Mouse (Mus musculus) bone marrow macrophage, adult 2 months (primary cell): ENCODE measurements at regions not wholly inside any gene's neighbourhood (a gene's known extent, or its start where the extent isn't known, plus 50 kb on each side); places are given as distances from the start of the nearest gene placed in this dataset.

Experiments
- H3K27ac ChIP-seq: 2 replicates; pipeline ENCODE4 v1.5.1; 2012; ENCODE audit warnings: low read depth, low read length; ENCODE audit not compliant: insufficient read depth
- H3K4me1 ChIP-seq: 2 replicates; pipeline ENCODE4 v1.6.1; 2012; ENCODE audit warnings: low read length; ENCODE audit not compliant: control insufficient read depth, insufficient read depth
- H3K4me3 ChIP-seq: 2 replicates; pipeline ENCODE4 v1.5.1; 2012; ENCODE audit warnings: mild to moderate bottlenecking, low read length, moderate library complexity; ENCODE audit not compliant: insufficient read depth
- CTCF ChIP-seq: IDR thresholded peaks from 2 replicates; pipeline ENCODE4 v1.5.1; 2012; ENCODE audit warnings: low read depth, mild to moderate bottlenecking, low read length, moderate library complexity
- POLR2A ChIP-seq: IDR thresholded peaks from 2 replicates; pipeline ENCODE4 v1.6.1; 2012; ENCODE audit warnings: mild to moderate bottlenecking, low read depth, low read length, borderline replicate concordance

DNA sequence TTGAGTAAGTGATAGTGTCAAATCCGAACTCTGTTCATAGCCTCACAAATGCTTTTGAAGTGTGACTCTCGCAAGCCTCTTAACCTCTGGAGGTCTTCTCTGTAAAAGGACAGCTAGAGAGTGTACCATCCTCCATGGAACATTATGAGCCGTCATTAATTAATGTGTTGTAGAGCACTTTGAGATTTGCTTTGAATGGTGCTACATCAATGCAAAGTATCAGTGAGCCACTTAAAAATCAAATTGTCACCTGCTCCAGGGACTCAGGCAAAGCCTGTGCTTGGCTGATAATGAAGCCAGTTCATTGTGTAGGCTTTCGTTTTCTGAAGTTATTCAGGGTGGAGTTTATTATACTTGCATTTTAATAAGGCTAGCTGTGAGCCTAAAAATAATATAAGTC, 801.8 kb upstream of the B3galt2 start:
- Histone ChIP-seq H3K4me3 (no peak overlapping the region), H3K27ac (no peak overlapping the region), H3K4me1 (no peaks in the 10 kb centered on the region)
- TF ChIP-seq POLR2A (no peak), CTCF (no peak)

DNA sequence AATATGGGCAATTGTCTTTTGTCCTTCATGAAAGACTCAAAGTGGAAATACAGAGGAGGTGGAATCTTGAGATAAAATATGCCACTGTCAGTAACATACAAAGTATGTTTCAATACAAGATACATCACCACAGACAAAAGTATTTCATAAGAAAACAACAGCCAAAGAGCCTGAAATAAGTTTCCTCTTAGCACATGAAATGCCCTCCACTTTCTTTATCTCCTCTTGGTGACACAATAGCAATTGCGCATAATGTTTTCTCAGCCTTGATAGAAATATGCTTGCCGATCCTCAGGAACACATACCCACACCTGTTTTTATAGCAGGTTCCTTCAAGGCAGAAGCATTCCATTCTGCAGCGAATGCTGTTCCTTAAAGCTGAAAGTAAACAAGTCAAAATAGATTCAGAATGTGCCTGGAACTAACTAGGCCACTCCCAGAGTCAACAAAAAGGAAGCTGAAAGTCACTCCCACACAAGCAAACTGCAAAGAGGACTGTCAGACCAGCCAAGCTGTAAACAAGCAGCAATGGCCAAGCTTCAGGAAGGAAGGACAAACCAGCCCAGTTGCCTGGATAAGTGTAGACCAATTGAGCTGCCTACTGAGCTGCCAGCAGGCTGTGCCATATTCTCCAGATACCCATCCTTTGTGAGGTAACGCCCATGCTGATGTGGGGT, 773.3 kb upstream of the B3galt2 start:
- Histone ChIP-seq H3K4me1 (0 out of 2 replicates have a peak, but pooled peaks cover 2% of the 10 kb centered on the region), H3K4me3 (no peak overlapping the region), H3K27ac (no peak overlapping the region)
- no peak for TF ChIP-seq POLR2A
- TF ChIP-seq CTCF = no peak

DNA sequence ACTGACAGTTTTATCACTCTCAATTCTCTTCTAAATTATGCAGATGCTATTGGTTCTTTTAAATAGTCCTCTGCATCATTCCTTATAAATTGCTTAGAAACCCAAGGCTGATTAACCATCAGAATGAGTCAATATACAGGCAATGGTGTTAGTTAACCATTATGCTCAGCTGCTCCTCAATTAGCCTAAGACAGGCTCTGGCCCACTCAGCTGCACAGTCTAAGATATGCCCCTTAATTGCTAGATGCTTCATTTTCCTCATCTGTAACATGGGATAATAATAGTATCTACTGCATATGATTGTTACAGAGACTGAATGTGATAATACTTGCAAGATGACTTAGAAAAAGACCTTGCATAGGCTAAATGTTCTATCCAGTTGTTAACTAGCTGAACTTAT, 748.6 kb upstream of the B3galt2 start:
- no peak for TF ChIP-seq CTCF
- no peak for TF ChIP-seq POLR2A
- H3K4me1 ChIP-seq = peaks cover 4% of the 10 kb centered on the region
- no peak overlapping the region for H3K4me3 ChIP-seq
- H3K27ac ChIP-seq = no peak overlapping the region

DNA sequence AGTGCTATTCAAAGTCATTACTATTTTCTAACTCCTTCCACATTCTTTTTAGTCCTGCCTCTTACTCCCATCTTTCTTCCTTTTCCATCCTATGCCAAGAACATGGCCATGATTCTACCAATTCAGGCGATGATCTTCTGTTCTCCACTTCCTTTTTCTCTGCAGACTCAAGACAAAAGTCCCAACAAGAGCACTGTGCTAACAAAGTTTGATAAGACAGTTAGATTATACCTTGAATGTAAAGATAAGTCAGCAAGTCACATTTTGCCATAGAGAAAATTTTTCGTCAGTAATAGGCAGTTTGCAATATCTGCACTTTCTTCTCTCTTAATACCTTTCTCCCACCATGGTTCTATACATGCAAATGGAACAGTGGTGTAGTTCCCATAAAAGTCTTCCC, 747.3 kb upstream of the B3galt2 start:
- no peak for TF ChIP-seq POLR2A
- TF ChIP-seq CTCF = no peak
- H3K4me3 ChIP-seq = no peak overlapping the region

DNA sequence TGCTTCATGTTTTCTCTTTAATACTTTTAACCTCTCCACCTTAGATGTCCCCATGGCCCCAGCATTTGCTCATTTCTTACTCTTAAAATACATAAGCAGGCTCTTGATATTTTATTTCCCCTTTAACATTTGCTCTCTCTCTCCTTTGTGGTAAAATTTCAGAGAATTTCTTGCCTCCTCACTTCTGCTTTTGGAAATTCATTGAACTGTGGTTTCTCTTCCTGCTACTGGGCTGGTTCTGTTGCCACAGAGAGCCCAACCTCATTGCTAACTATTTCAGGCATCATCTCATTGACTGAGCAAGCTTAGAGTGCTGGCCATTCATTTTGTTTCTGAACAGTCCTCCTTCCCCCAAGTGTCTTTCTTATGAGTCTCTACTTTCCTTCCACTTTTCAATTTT, 746.3 kb upstream of the B3galt2 start:
- TF ChIP-seq CTCF (no peak), POLR2A (no peak)
- Histone ChIP-seq H3K4me3 (no peak overlapping the region), H3K4me1 (peaks cover 4% of the 10 kb centered on the region), H3K27ac (0 out of 2 replicates have a peak overlapping the region, but pooled peaks have one; percentile 12)

More for the DNA sequence above, 747.3 kb upstream of the B3galt2 start:
- no peak overlapping the region for H3K27ac ChIP-seq
- peaks cover 4% of the 10 kb centered on the region for H3K4me1 ChIP-seq

DNA sequence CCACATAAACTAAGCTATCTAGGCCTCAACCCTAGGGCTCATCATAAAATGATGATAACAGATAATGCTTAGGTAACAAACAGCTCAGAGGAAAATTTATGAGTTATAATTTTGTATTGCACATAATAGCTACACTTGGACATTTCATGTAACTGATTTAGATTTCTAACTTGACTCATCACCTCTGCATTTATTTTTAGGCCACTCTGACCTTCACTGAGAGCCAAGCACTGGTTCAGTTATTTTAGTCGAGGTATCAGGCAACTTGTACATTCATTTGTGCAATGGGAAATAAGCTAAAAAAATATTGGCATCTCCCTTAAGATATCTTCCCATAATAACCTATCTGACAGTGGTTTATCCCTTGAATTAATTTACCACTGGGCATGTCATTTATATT, 745.4 kb upstream of the B3galt2 start:
- H3K4me1 ChIP-seq = peaks cover 4% of the 10 kb centered on the region
- TF ChIP-seq CTCF = no peak
- no peak for TF ChIP-seq POLR2A
- no peak overlapping the region for H3K4me3 ChIP-seq
- no peak overlapping the region for H3K27ac ChIP-seq

DNA sequence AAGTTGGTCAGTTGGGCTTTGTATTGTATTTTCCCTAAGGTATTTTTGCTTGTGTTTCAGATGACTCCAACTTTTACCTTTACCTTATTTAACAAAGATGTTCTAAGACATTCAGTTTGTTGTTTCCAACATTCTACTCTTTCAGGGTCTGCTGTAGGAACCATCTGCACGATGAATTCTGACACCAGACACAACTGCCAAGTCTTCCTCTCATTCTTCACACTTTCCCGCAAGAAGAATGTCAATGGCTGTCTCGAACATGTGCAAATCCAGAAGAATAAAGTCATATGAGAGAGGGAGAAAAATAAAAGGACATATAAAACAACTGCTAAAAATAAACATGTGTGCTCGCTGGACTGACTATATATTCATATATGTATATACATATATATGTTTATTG, 730.6 kb upstream of the B3galt2 start:
- Histone ChIP-seq H3K4me1 (no peaks in the 10 kb centered on the region), H3K27ac (no peak overlapping the region), H3K4me3 (no peak overlapping the region)
- TF ChIP-seq POLR2A (no peak), CTCF (no peak)

DNA sequence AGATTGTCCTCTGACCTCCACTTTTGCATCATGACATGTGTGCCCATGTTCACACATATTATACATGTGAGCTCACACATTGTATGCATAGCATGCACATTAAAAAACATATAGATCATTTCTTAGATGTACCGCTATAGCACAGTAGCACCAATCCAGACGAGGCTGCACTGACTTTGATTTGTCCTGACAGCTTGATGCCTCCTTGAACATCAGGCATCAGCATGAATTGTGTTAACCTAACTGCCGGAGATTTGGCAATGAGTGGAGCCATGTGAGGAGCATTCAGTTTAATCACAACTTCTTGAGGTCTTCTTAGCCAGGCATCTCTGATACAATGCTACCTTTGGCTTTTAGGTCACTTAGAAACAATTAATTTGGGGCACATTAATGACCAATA, 683.8 kb upstream of the B3galt2 start:
- TF ChIP-seq CTCF (no peak), POLR2A (no peak)
- Histone ChIP-seq H3K4me1 (no peaks in the 10 kb centered on the region), H3K27ac (no peak overlapping the region), H3K4me3 (no peak overlapping the region)

DNA sequence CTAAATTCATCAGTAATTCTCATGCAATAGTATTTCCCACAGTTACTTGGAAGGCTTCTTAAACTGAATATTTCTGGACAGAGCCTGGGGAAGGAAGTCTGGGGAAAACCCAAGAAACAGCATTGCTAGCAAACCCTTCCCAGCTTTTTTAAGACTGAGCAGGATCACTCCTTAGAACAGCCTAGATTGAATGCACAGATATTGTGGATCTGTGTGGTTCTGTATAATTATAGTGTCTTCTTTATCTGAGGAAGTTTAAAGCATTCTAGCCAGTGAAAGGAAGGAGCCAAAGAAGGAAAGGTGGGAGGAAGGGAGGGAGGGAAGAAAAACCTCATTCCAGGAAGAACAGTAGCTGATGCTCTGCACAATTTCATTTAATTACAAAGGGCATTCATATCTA, 669.0 kb upstream of the B3galt2 start:
- H3K27ac ChIP-seq = no peak overlapping the region
- H3K4me3 ChIP-seq = no peak overlapping the region
- no peaks in the 10 kb centered on the region for H3K4me1 ChIP-seq
- TF ChIP-seq CTCF = no peak
- TF ChIP-seq POLR2A = no peak

DNA sequence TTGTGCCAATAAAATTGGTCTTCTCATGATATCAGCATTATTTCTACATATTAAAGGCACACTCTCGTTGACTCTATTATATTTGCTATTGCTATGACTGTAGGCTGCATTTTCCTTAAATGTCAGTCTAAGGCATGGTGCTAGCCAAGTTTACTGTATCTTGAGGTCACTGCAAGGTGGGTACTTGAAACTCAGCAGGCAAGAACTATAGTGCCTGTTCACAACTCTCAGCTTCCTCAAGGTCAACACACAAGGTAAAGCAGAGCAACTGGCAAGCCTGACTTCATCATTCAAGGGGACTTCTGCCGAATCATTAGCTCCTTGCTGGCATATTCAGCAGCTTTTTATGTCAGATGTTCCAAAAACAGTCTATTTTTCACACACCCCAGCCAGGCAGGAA, 667.1 kb upstream of the B3galt2 start:
- H3K4me1 ChIP-seq = no peaks in the 10 kb centered on the region
- H3K4me3 ChIP-seq = no peak overlapping the region
- no peak overlapping the region for H3K27ac ChIP-seq
- TF ChIP-seq POLR2A (no peak), CTCF (no peak)

DNA sequence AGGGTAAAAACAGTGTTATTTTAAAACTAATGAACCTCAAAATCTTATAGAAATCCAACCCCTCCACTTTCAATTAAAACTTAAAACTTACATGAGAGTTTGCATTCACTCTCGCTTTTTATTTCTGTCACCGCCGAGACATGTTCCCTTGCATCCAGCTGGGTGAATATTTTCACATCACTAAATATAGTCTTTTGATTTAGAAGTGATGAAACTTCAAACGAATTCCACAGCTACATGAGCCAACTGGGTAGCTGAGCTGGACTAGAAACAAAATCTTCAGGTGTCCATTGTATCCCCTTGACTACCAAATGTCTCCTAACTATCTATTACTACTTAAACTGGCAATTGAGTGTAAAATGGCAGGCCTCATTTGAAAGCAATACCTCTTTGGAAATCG, 657.5 kb upstream of the B3galt2 start:
- no peak overlapping the region for H3K4me3 ChIP-seq
- TF ChIP-seq POLR2A = no peak
- no peak for TF ChIP-seq CTCF
- H3K4me1 ChIP-seq = no peaks in the 10 kb centered on the region
- H3K27ac ChIP-seq = no peak overlapping the region
